Mouse (Mus musculus) forebrain, embryonic 11.5 days (tissue): Measurements from ENCODE around the gene Slc2a10. TPM values are rescaled to one million over a fixed set of nuclear protein-coding genes. Genes with fewer than 3 reads are reported as not detected.
"Not testable (repeated sequence)": the region's sequence is repeated elsewhere in the genome, so short reads cannot be mapped to it uniquely, and the experiment has no call there.

ENCODE experiments used
- ATAC-seq: fragments of 200-750 bp; cut with Nextera tagmentation; replicated peaks from 2 replicates; pipeline ENCODE4 v1.8.0; 2017; ENCODE audit warnings: moderate TSS enrichment; ENCODE audit not compliant: low FRiP score
- DNase-seq: peaks from one replicate; pipeline ENCODE4 v3.0.0-alpha.2; 2017; ENCODE audit warnings: low spot score
- H3K27ac ChIP-seq: fragments of 300-500 bp; sonication (generic); 2 replicates; pipeline ENCODE4 v1.5.1; 2014; ENCODE audit warnings: low read depth, low read length
- H3K27me3 ChIP-seq: fragments of 300-500 bp; sonication (generic); 2 replicates; pipeline ENCODE4 v1.6.1; 2014; ENCODE audit warnings: mild to moderate bottlenecking, low read length, mixed read lengths; ENCODE audit not compliant: control insufficient read depth, insufficient read depth
- H3K36me3 ChIP-seq: fragments of 300-500 bp; sonication (generic); 2 replicates; pipeline ENCODE4 v1.6.1; 2014; ENCODE audit warnings: mild to moderate bottlenecking, low read length, moderate library complexity, mixed read lengths; ENCODE audit not compliant: control insufficient read depth, insufficient read depth
- H3K4me1 ChIP-seq: fragments of 300-500 bp; sonication (generic); replicated peaks from 2 replicates; pipeline ENCODE4 v1.6.1; 2014; ENCODE audit warnings: low read length, mixed read lengths; ENCODE audit not compliant: control insufficient read depth, insufficient read depth
- H3K4me2 ChIP-seq: fragments of 300-500 bp; sonication (generic); 2 replicates; pipeline ENCODE4 v1.6.1; 2014; ENCODE audit warnings: low read depth, mild to moderate bottlenecking, low read length, moderate library complexity, mixed read lengths; ENCODE audit not compliant: severe bottlenecking
- H3K4me3 ChIP-seq: fragments of 300-500 bp; sonication (generic); 2 replicates; pipeline ENCODE4 v1.5.1; 2014; ENCODE audit warnings: low read depth, low read length
- H3K9ac ChIP-seq: fragments of 300-500 bp; sonication (generic); 2 replicates; pipeline ENCODE4 v1.6.1; 2014; ENCODE audit warnings: low read length
- H3K9me3 ChIP-seq: fragments of 300-500 bp; sonication (generic); 2 replicates; pipeline ENCODE4 v1.6.1; 2016; ENCODE audit warnings: low read length, mixed read lengths; ENCODE audit not compliant: control insufficient read depth
- WGBS: fragments of 180-500 bp; shearing (Covaris S2); extraction: QIAGEN DNeasy Blood & Tissue Kit; methylation state at CpG from one replicate; pipeline ENCODE4 v1.1.7; 2014; 5-methylcytosine and 5-hydroxymethylcytosine counted together
- polyA plus RNA-seq: library from polyadenylated mRNA; unstranded; fragments of >200 nt; fragmentation: Nextera tagmentation; extraction: Ambion mirVana; gene quantifications from 2 replicates; pipeline ENCODE4 v1.2.1, GENCODE M21; 2014

Gene Slc2a10
- polyA plus RNA-seq, 1 experiment from 2014 or later: 4.2 TPM

DNA sequence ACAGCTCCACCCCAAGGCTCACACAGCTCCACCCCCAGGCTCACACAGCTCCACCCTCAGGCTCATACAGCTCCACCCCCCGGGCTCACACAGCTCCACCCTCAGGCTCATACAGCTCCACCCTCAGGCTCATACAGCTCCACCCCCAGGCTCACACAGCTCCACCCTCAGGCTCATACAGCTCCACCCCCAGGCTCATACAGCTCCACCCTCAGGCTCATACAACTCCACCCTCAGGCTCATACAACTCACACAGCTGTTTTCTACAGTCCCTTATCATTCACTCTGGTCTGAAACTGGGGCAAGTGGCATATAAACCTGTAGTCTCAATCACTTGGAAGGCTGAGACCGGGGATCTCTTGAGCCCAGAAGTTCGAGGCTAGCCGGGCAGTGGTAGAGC, 7.9 kb downstream of the Slc2a10 start:
- H3K4me1 ChIP-seq, ATAC-seq, H3K27ac ChIP-seq, H3K4me2 ChIP-seq, DNase-seq, H3K27me3 ChIP-seq, H3K36me3 ChIP-seq, H3K9ac ChIP-seq, H3K4me3 ChIP-seq, H3K9me3 ChIP-seq: not testable (repeated sequence)
- WGBS: 86% methylated on average over 4 of the region's 4 CpGs

DNA sequence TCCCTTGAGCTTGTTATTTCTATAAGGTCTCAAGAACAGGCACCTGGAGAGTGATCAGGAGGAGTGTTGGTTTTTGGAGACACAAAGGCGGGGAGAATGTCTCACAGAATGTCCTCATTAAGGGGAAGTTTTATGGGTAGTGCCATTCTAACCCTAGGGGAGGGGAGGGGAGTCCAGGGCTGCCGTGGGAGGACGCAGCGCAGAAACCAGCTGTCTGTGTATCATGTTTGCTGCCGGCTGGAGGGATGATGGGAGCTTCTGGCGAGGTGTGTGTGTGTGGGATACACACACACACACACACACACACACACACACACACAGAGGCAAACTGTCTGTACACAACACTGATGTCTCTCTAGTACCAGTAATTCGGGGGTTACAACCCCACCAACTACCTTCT, 8.8 kb downstream of the Slc2a10 start:
- no peak for ATAC-seq
- no peak overlapping the region for H3K27ac ChIP-seq
- 61% methylated on average over 7 of the region's 7 CpGs for WGBS

DNA sequence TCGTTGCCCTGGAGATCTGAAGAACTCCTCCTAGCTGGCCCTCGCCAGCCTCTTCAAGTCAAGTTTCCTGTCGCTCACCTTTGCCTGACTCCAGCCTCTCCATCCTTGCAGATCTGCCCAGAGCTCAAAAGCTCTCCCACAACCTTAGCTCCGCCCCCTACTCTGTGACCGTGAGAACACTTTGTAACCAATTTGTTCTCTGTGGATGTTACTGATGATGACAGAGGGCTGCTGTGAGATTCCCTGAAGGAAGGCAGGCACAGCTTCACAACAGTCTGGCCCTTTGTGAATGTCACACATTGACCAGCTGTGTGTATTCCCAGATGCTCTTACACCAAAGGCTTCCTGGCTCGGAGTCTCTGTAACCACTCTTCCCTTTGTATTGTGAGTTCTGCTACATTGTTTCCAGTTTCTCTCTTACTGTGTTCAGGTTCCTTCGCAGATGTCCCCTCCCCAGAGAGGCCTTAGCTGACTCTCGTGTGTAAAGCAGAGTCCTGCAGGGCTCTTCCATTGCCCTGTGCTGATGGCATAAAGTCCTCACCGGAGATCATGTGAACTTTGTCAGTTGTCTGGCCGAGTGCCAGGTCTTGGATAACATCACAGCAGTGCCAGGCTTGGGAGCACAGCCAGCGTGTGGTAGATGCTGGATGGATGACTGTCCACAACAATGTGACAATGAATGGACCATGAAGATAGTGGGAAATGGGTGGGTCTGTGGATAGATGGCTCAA, 9.4 kb downstream of the Slc2a10 start:
- Histone ChIP-seq H3K9me3 (no peaks in the 10 kb centered on the region), H3K27ac (no peak overlapping the region), H3K36me3 (no peaks in the 10 kb centered on the region), H3K9ac (no peak overlapping the region), H3K4me2 (no peak overlapping the region), H3K4me1 (peaks cover 4% of the 10 kb centered on the region; the same call in 1 of the 2 replicates), H3K27me3 (no peaks in the 10 kb centered on the region), H3K4me3 (no peak overlapping the region)
- DNase-seq (no peak), ATAC-seq (no peak)
- WGBS: 52% methylated on average over 11 of the region's 11 CpGs

More for the DNA sequence above, 8.8 kb downstream of the Slc2a10 start:
- DNase-seq: no peak
- Histone ChIP-seq H3K4me2 (no peak overlapping the region), H3K4me1 (peaks cover 4% of the 10 kb centered on the region; the same call in 1 of the 2 replicates), H3K9me3 (no peaks in the 10 kb centered on the region), H3K9ac (no peak overlapping the region), H3K4me3 (no peak overlapping the region), H3K36me3 (no peaks in the 10 kb centered on the region), H3K27me3 (no peaks in the 10 kb centered on the region)

DNA sequence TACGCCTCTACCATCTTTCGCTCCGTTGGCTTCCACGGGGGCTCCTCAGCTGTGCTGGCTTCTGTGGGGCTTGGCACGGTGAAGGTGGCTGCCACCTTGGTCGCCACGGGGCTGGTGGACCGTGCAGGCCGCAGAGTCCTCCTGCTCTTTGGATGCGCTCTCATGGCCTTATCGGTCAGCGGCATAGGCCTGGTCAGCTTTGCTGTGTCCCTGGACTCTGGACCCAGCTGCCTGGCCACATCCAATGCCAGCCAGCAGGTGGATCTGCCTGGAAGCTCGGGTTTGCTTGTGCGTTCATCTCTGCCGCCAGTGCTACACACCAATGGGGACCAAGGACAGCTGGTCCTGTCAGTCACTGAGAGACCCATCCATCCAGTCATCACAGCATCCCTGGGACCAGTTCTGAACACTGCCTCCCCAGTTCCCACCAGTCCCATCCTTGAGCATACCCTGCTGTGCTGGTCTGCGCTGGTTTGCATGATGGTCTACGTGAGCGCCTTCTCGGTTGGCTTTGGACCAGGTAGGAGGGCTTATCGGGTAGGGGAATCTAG, 11.7 kb downstream of the Slc2a10 start:
- ATAC-seq (no peak), DNase-seq (no peak)
- Histone ChIP-seq H3K4me2 (no peak overlapping the region), H3K4me3 (no peak overlapping the region), H3K27me3 (no peaks in the 10 kb centered on the region), H3K36me3 (no peaks in the 10 kb centered on the region), H3K9ac (no peak overlapping the region), H3K9me3 (no peaks in the 10 kb centered on the region), H3K4me1 (peaks cover 4% of the 10 kb centered on the region; the same call in 1 of the 2 replicates), H3K27ac (no peak overlapping the region)
- WGBS: 93% methylated on average over 20 of the region's 20 CpGs

DNA sequence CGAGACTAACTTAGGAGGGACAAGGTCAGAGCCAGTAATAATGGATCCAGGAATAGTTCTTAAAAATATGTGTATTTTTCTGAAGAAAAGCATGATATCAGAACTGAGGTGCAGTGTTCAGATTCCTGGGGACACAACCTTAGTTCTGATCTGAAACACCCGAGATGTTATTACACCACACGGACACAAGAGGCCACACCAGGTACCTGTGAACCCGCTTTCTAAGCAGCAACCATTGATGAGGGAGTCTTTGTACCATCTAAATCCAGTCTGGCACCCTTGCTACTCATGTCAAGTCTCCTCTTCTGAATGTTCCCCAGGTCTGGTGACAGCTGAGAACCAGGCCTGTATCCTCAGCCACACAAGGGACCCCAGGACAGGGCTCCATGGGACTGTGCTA, 22.0 kb downstream of the Slc2a10 start:
- DNase-seq: no peak
- WGBS: 65% methylated on average over 4 of the region's 4 CpGs

DNA sequence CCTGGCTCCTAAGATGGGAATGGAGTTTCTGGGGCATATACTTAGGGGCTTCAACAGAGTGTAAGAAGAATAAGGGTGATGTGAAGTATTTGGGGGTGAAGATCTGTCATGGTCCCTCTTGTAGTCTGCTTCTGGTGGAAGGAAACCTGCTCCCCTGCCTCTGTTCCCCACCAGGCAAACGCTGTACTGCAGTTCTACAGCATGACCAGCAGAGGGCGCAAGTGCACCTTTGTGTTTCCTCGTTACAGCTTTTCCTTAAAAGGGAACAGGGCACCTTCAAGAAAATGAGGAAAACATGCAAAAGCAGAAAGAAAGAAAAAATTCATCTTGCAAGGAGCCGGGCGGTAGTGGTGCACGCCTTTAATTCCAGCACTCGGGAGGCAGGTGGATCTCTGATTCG, 25.5 kb downstream of the Slc2a10 start:
- WGBS: 20% methylated on average over 8 of the region's 8 CpGs
- DNase-seq: peak; percentile 88
- no peak overlapping the region for H3K27ac ChIP-seq
- H3K9ac ChIP-seq: no peak overlapping the region
- no peaks in the 10 kb centered on the region for H3K36me3 ChIP-seq
- H3K27me3 ChIP-seq: no peaks in the 10 kb centered on the region
- ATAC-seq: no peak
- H3K4me3 ChIP-seq: no peak overlapping the region
- H3K9me3 ChIP-seq: no peaks in the 10 kb centered on the region
- H3K4me1 ChIP-seq: no peaks in the 10 kb centered on the region
- no peak overlapping the region for H3K4me2 ChIP-seq

More for the DNA sequence above, 22.0 kb downstream of the Slc2a10 start:
- no peaks in the 10 kb centered on the region for H3K27me3 ChIP-seq
- no peak overlapping the region for H3K4me2 ChIP-seq
- H3K9ac ChIP-seq: no peak overlapping the region
- ATAC-seq: no peak
- H3K4me1 ChIP-seq: no peaks in the 10 kb centered on the region
- no peak overlapping the region for H3K27ac ChIP-seq
- H3K36me3 ChIP-seq: no peaks in the 10 kb centered on the region
- H3K4me3 ChIP-seq: no peak overlapping the region
- no peaks in the 10 kb centered on the region for H3K9me3 ChIP-seq

DNA sequence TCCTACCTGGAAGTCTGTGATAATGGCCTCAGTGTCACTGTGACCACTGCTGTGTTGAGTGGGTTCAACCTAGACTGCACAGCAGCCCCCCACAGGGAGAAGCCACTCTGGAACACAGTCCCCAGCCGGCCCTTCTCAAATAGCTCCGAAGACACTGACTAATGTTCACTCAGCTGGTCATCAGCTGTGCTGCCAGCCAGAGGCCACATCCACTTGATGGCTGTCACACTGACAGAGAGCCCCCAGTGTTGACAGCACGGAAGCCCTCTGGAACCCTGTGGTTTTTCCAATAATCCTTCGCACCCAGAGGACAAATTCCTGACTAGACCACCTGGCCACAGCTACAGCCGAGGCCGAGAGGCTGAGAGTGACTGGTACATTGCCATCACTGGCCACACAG, 30.2 kb downstream of the Slc2a10 start:
- H3K4me2 ChIP-seq: no peak overlapping the region

DNA sequence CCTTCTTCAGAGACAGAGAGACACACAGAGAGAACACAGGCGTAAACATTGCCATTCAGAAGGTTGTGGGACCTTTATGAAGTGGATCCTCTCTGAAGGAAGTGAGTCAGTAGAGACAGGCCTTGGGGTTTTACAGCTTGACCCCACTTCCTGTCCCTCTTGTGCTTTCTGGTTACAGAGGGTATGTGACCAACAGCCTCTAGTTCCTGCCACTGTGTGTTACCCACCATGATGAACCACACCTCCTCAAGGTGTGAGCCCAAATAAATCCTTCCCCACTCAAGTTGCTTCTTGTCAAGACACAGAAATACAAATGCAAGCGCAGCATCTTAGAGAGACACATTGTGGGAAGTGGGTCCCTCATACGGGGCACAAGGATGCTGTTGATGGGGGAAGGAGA, 37.4 kb downstream of the Slc2a10 start:
- Histone ChIP-seq H3K4me1 (peaks cover 12% of the 10 kb centered on the region), H3K9ac (no peak overlapping the region), H3K36me3 (no peaks in the 10 kb centered on the region), H3K4me3 (no peak overlapping the region), H3K9me3 (no peaks in the 10 kb centered on the region), H3K4me2 (no peak overlapping the region), H3K27ac (no peak overlapping the region), H3K27me3 (no peaks in the 10 kb centered on the region; the same call in 1 of the 2 replicates)
- DNase-seq (no peak), ATAC-seq (no peak)
- WGBS: 81% methylated on average over 3 of the region's 3 CpGs

More for the DNA sequence above, 30.2 kb downstream of the Slc2a10 start:
- no peak overlapping the region for H3K27ac ChIP-seq
- whole genome bisulfite sequencing: 71% methylated on average over 6 of the region's 6 CpGs
- no peak for DNase-seq
- no peak for ATAC-seq
- no peaks in the 10 kb centered on the region for H3K27me3 ChIP-seq
- no peak overlapping the region for H3K4me3 ChIP-seq
- no peaks in the 10 kb centered on the region for H3K4me1 ChIP-seq
- H3K9me3 ChIP-seq: no peaks in the 10 kb centered on the region
- H3K9ac ChIP-seq: no peak overlapping the region
- H3K36me3 ChIP-seq: no peaks in the 10 kb centered on the region
